Mouse (Mus musculus) heart, embryonic 12.5 days (tissue): ENCODE results near the gene Sgf29. TPM values are rescaled to one million over a fixed set of nuclear protein-coding genes. Genes with fewer than 3 reads are reported as not detected.

Experiments used
- ATAC-seq: fragments of 200-750 bp; cut with Nextera tagmentation; 2 replicates; pipeline ENCODE4 v1.8.0; 2017; ENCODE audit warnings: moderate TSS enrichment, moderate library complexity; ENCODE audit not compliant: insufficient number of reproducible peaks, low FRiP score
- H3K27ac ChIP-seq: fragments of 300-500 bp; sonication (generic); 2 replicates; pipeline ENCODE4 v1.5.1; 2016; ENCODE audit warnings: mild to moderate bottlenecking, moderate library complexity; ENCODE audit not compliant: poor library complexity, severe bottlenecking
- H3K27me3 ChIP-seq: fragments of 300-500 bp; sonication (generic); replicated peaks from 2 replicates; pipeline ENCODE4 v1.6.1; 2016; ENCODE audit warnings: mild to moderate bottlenecking, moderate library complexity
- H3K36me3 ChIP-seq: fragments of 300-500 bp; sonication (generic); 2 replicates; pipeline ENCODE4 v1.6.1; 2016; ENCODE audit warnings: mild to moderate bottlenecking, moderate library complexity
- H3K4me1 ChIP-seq: fragments of 300-500 bp; sonication (generic); replicated peaks from 2 replicates; pipeline ENCODE4 v1.6.1; 2016; ENCODE audit warnings: mild to moderate bottlenecking
- H3K4me2 ChIP-seq: fragments of 300-500 bp; sonication (generic); 2 replicates; pipeline ENCODE4 v1.6.1; 2016; ENCODE audit warnings: mild to moderate bottlenecking, moderate library complexity
- H3K4me3 ChIP-seq: fragments of 300-500 bp; sonication (generic); 2 replicates; pipeline ENCODE4 v1.5.1; 2016; ENCODE audit warnings: mild to moderate bottlenecking
- H3K9ac ChIP-seq: fragments of 300-500 bp; sonication (generic); 2 replicates; pipeline ENCODE4 v1.6.1; 2016; ENCODE audit warnings: mild to moderate bottlenecking, moderate library complexity
- H3K9me3 ChIP-seq: fragments of 300-500 bp; sonication (generic); replicated peaks from 2 replicates; pipeline ENCODE4 v1.6.1; 2016; ENCODE audit warnings: mild to moderate bottlenecking, moderate library complexity
- WGBS: fragments of 180-500 bp; shearing (Covaris S2); methylation state at CpG from one replicate; pipeline ENCODE4 v1.1.7; 2016; 5-methylcytosine and 5-hydroxymethylcytosine counted together
- polyA plus RNA-seq: library from polyadenylated mRNA; unstranded; fragments of >200 nt; fragmentation: Nextera tagmentation; extraction: Ambion mirVana; gene quantifications from 2 replicates; pipeline ENCODE4 v1.2.1, GENCODE M21; 2016

Gene Sgf29
- polyA plus RNA-seq, 1 experiment from 2014 or later, result 27.2 TPM

- Histone ChIP-seq H3K27ac (no peak overlapping the region), H3K4me3 (no peak overlapping the region), H3K4me2 (no peak overlapping the region), H3K9ac (no peak overlapping the region), H3K27me3 (no peaks in the 10 kb centered on the region), H3K9me3 (no peaks in the 10 kb centered on the region), H3K36me3 (peaks cover 30% of the 10 kb centered on the region), H3K4me1 (peaks cover 17% of the 10 kb centered on the region)
- no peak for ATAC-seq
- 79% methylated on average over 3 of the region's 3 CpGs for WGBS
Observed at GRCm38 (mm10) chr7:126689021-126689420, 39.9 kb downstream of the Sgf29 start.

DNA sequence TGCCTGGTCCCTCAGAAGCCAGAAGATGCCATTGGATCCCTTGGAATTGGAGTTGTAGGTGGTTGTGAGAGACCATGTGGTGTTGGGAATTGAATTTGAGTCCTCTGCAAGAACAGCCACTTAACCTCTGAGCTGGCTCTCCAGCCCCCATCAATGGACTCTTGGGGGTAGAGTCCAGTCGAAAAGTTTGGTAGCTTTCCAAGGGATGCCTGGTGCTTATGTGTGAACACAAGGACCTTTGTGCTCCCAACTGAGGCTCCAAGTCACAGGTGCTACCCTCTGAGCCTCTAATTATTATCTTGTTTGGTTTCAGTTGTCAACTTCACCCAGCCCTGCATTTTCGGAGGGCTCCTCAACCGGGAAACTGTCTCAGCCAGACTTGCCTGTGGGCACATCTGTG is 41.6 kb downstream of the Sgf29 start:
- no peak for ATAC-seq
- Histone ChIP-seq H3K4me2 (no peak overlapping the region), H3K27me3 (no peaks in the 10 kb centered on the region), H3K4me1 (peaks cover 22% of the 10 kb centered on the region), H3K9ac (no peak overlapping the region), H3K36me3 (peaks cover 30% of the 10 kb centered on the region), H3K9me3 (no peaks in the 10 kb centered on the region), H3K27ac (no peak overlapping the region), H3K4me3 (no peak overlapping the region)
- WGBS, result 81% methylated on average over 3 of the region's 3 CpGs

- Histone ChIP-seq H3K36me3 (peaks cover 30% of the 10 kb centered on the region), H3K9me3 (no peaks in the 10 kb centered on the region), H3K4me2 (no peak overlapping the region), H3K27me3 (no peaks in the 10 kb centered on the region), H3K27ac (no peak overlapping the region), H3K4me1 (peaks cover 20% of the 10 kb centered on the region), H3K9ac (no peak overlapping the region), H3K4me3 (no peak overlapping the region)
- WGBS, result 77% methylated on average over 5 of the region's 5 CpGs
- no peak for ATAC-seq
Observed at GRCm38 (mm10) chr7:126691676-126692075, 42.6 kb downstream of the Sgf29 start.

DNA sequence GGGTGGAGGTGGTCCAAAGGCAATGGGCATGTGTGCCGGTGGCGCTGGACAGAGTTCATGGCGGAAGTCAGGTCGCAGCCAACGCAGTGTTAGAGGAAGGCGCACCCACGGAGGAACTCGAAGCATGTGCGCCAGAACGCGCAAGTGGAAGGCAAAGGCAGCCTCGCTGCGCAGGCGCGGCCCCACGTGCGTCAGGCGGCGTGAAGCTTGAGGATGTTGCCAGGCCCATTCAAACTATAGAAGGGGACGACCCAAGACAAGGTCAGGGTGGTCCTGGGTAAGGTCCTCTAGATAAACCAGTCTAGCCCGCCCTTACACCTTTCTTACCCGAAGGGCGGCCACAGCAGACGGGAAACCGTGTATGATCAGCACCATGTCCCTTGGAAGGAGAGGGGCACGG is 43.3 kb downstream of the Sgf29 start:
- peaks cover 18% of the 10 kb centered on the region for H3K4me1 ChIP-seq
- ATAC-seq, result no peak
- 90% methylated on average over 26 of the region's 26 CpGs for WGBS
- no peak overlapping the region for H3K4me3 ChIP-seq
- H3K4me2 ChIP-seq, result no peak overlapping the region
- H3K27ac ChIP-seq, result no peak overlapping the region
- H3K36me3 ChIP-seq, result peaks cover 30% of the 10 kb centered on the region
- no peaks in the 10 kb centered on the region for H3K27me3 ChIP-seq
- H3K9ac ChIP-seq, result no peak overlapping the region
- H3K9me3 ChIP-seq, result no peaks in the 10 kb centered on the region

DNA sequence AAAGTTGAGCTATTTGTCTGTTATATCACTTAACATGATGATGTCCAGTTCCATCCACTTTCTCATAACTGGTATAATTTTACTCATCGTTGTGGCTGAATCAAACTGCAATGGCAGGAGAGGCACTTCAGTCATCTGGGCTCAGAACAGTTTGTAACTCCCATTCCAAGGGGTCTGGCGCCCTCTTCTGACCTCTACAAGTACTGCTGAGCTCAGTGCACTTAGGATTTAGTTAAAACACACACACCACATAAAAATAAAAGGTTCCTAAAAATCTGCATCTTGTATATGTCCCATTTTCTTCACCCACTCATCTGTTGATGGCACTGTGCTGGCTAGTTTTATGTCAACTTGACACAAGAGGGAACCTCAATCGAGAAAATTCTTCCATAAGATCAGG is 44.1 kb downstream of the Sgf29 start:
- H3K4me2 ChIP-seq, result no peak overlapping the region
- WGBS, result 34% methylated on average over 3 of the region's 3 CpGs
- peaks cover 30% of the 10 kb centered on the region for H3K36me3 ChIP-seq
- H3K4me3 ChIP-seq, result no peak overlapping the region
- no peak overlapping the region for H3K9ac ChIP-seq
- no peak overlapping the region for H3K27ac ChIP-seq
- H3K27me3 ChIP-seq, result no peaks in the 10 kb centered on the region
- no peaks in the 10 kb centered on the region for H3K9me3 ChIP-seq
- H3K4me1 ChIP-seq, result peaks cover 13% of the 10 kb centered on the region
- no peak for ATAC-seq

GRCm38 (mm10) chr7:126693781-126694180 is 44.7 kb downstream of the Sgf29 start:
- no peak overlapping the region for H3K4me2 ChIP-seq
- H3K4me1 ChIP-seq, result peaks cover 13% of the 10 kb centered on the region
- 87% methylated on average over 7 of the region's 7 CpGs for WGBS
- no peak overlapping the region for H3K27ac ChIP-seq
- H3K27me3 ChIP-seq, result no peaks in the 10 kb centered on the region
- no peak overlapping the region for H3K4me3 ChIP-seq
- no peak for ATAC-seq
- H3K36me3 ChIP-seq, result peaks cover 30% of the 10 kb centered on the region
- H3K9me3 ChIP-seq, result no peaks in the 10 kb centered on the region
- H3K9ac ChIP-seq, result no peak overlapping the region

DNA sequence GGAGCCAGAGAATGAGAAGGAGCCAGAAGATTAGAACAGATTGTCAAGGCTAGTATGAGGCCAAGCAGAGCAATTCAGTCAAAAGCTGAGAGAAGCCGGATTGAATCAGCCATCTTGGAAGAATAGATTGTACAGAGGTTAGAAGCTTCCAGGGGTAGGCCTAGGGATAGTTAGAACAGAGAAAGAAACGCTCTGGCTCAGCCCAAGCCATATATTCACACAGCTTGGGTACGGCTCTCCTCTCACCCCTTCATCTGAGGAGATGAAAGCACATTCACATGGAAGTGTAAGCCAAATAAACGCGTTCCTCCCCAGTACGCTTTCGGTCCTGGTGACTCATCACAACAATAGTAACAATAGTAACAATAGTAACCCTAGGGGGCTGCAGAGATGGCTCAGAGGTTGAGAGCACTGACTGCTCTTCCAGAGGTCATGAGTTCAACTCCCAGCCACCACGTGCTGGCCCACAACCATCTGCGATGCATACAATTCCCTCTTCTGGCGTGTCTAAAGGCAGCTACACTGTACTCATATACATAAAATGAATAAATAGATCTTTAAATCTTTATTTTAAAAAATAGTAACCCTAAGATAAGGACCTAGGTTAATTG is 45.4 kb downstream of the Sgf29 start:
- Histone ChIP-seq H3K4me2 (peak overlapping the region; percentile 82), H3K4me3 (peak overlapping the region; percentile 87), H3K27me3 (no peaks in the 10 kb centered on the region), H3K27ac (no peak overlapping the region), H3K9ac (no peak overlapping the region), H3K9me3 (no peaks in the 10 kb centered on the region), H3K4me1 (peaks cover 13% of the 10 kb centered on the region), H3K36me3 (peaks cover 29% of the 10 kb centered on the region)
- ATAC-seq, result no peak
- WGBS, result 54% methylated on average over 10 of the region's 10 CpGs

DNA sequence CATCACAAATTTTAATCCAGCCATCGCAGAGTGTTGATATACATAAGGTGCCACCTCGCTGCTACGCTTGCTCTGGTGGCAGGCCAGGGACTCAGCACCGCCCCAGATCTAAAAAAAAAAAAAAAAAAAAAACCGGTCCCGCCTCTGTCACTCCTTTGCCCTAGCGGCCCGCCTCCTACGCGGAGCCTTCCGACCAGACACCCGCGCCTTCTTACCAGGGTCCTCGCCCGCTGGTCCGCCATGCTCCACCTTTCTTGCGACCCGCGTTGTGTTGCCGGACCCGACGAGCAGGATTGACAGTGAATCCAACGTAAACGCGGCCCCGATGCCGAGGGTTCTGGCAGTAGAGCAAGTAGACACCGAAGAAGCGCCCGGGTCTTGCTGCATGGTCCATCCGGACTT is 46.1 kb downstream of the Sgf29 start, which contains the start of gene Bola2:
TSS of gene Bola2 (plus strand) at position 192 of the 402 bp plus-strand sequence.
- under 1% methylated on average over 31 of the region's 31 CpGs for WGBS
- Histone ChIP-seq H3K36me3 (peaks cover 23% of the 10 kb centered on the region), H3K27me3 (no peaks in the 10 kb centered on the region), H3K4me2 (peak within 1 kb of the TSS; percentile 82), H3K4me3 (peak within 1 kb of the TSS; percentile 87), H3K9ac (peak within 1 kb of the TSS; percentile 93), H3K27ac (peak within 1 kb of the TSS; percentile 95), H3K4me1 (peaks cover 16% of the 10 kb centered on the region), H3K9me3 (no peaks in the 10 kb centered on the region)
- peak; percentile 82 for ATAC-seq

DNA sequence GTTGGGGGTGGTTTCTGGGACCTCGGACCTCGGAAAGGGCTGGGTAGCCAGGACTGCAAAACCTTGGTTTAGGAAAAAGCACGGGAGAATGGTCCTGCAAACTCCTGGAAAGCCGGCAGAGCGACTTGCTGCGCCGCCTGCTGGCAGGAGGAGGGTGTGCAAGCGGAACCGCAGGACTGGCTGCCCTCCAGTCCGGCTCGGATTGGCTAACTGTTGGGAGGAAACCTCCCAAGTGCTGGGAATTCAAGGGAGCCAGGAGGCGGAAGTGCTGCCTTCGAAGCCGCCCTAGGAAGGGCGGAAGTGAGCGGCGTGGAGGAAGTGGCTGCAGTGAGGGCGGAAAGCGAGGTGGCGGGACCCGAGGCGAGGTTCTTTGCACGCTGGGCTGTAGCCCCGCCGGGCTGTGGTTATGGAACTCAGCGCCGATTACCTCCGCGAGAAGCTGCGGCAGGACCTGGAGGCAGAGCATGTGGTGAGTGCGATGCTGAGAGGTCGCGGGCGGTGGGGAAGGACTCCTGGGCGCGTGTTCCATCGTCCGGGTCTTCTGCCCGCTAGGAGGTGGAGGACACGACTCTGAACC is 46.6 kb downstream of the Sgf29 start, which contains the start of gene Slx1b:
TSS of gene Slx1b (minus strand) at position 154 of the 577 bp plus-strand sequence.
- Histone ChIP-seq H3K36me3 (peaks cover 21% of the 10 kb centered on the region), H3K4me1 (peaks cover 18% of the 10 kb centered on the region), H3K9me3 (no peaks in the 10 kb centered on the region), H3K27ac (peak within 1 kb of the TSS; percentile 95), H3K27me3 (no peaks in the 10 kb centered on the region), H3K9ac (peak within 1 kb of the TSS; percentile 93), H3K4me2 (peak within 1 kb of the TSS; percentile 82), H3K4me3 (peak within 1 kb of the TSS; percentile 87)
- WGBS, result under 1% methylated on average over 40 of the region's 40 CpGs
- ATAC-seq, result peak; percentile 97

DNA sequence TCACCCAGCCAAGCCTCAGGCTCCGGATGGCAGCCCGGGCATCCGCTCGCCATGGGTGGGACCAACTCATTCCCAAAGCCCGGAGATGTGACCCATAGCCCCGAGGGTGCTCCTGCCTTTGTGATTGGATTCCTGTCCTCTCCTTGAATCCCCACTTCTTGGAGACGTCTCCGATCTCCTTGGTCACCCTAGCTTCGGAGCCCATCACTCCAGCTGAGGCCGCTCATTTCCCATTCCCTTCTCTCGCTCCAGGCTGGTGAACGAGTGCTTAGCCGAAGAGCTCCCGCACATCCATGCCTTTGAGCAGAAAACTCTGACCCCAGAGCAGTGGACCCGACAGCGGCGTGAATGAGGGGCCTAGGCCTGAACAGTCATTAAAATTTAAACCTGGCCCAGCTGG is 47.2 kb downstream of the Sgf29 start:
- Histone ChIP-seq H3K4me1 (peaks cover 21% of the 10 kb centered on the region), H3K9ac (peak overlapping the region; percentile 93), H3K4me3 (peak overlapping the region; percentile 87), H3K4me2 (peak overlapping the region; percentile 82), H3K27me3 (no peaks in the 10 kb centered on the region), H3K9me3 (no peaks in the 10 kb centered on the region), H3K27ac (0 out of 2 replicates have a peak overlapping the region, but pooled peaks have one; percentile 95), H3K36me3 (peaks cover 15% of the 10 kb centered on the region)
- WGBS, result 4% methylated on average over 17 of the region's 17 CpGs
- ATAC-seq, result no peak

- H3K9ac ChIP-seq, result peak overlapping the region; percentile 93
- no peaks in the 10 kb centered on the region for H3K9me3 ChIP-seq
- H3K27ac ChIP-seq, result no peak overlapping the region
- peak overlapping the region; percentile 82 for H3K4me2 ChIP-seq
- peak overlapping the region; percentile 87 for H3K4me3 ChIP-seq
- peaks cover 4% of the 10 kb centered on the region; the same call in 1 of the 2 replicates for H3K27me3 ChIP-seq
- 78% methylated on average over 3 of the region's 3 CpGs for WGBS
- H3K36me3 ChIP-seq, result peaks cover 9% of the 10 kb centered on the region
- H3K4me1 ChIP-seq, result peaks cover 24% of the 10 kb centered on the region
- ATAC-seq, result no peak
Observed at GRCm38 (mm10) chr7:126696886-126697285, 47.8 kb downstream of the Sgf29 start.
